Mouse (Mus musculus) CD4-positive, CD25-positive, alpha-beta regulatory T cell, adult 2 months (primary cell): ENCODE data around the gene Crip2.
A peak's percentile ranks its signal among the peaks of the same experiment; 100 is the strongest.

Experiments used
- DNase-seq: peaks from one replicate; pipeline ENCODE4 v3.0.0-alpha.2; 2012; ENCODE audit warnings: low read depth, low spot score

Crip2 gene

DNA sequence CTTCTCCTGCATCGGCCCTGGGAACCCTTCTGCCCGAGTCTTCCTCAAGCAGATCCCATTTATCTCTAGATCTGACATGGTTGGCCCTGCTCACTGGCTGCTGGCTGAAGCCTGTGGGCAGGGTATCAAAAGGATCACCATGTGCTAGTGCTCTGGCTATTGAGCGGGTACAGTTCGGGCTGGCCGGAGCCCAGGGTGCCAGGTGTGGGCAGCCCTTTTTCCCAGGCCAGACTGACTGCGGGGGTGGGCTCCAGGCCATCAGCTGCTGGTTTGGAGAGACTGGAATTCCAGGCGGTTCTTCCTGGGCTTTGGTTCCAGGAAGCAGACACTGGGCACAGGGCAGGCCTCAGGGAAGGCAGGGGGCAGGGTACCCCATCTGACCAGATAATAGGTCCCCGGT is 7.4 kb downstream of the Crip2 start:
- no peak for DNase-seq

DNA sequence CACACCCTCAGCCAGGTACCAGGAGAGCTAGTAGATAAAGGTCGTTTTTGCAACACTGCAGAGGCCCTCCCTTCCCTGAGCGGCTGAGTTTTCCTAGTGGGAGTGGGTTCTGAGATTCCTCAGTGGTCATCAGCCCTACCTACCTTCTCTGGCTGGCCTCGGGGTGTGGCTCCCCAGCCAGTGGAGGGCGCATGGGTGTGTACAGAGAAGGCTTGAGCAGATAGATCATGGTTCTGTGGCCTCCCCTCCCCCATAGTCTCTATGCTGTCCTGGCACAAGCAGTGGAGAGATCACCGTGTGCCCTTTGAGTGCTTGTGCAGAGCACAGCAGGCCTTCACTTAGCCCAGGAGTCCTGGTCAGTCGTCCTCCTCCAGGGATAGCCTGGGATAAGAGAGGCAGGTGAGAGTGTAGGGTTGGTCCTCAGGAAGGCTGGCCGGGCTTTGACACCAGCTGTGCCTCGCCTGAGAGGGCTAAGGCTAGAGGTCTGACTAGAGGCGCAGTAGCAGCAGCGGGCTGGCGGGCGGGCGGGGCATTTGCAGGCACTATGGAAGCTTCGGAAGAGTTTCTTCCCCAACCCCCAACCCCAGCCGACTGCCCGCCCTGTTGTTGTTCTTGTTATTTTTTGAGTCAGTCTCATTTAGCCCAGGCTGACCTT is 8.5 kb downstream of the Crip2 start:
- DNase-seq: peak; percentile 65

DNA sequence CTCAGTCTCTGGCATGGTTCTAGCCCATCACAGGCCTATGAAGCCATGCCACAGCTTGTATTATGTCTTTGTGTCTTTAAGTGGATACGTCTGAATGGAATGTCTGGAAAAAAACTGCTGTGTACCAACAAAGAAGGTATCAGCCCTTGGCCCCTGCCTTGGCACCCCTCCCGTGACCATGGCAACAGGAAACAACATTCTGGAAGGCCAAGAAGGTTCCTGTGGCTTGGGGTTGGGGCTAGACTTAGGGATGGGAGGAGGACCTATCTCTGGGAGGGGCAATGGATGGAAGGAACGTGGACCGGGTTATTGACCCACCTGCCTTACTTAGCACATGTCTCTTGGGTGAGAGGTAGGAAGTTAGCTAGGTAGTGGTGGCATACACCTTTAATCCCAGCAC is 9.3 kb downstream of the Crip2 start:
- no peak for DNase-seq

DNA sequence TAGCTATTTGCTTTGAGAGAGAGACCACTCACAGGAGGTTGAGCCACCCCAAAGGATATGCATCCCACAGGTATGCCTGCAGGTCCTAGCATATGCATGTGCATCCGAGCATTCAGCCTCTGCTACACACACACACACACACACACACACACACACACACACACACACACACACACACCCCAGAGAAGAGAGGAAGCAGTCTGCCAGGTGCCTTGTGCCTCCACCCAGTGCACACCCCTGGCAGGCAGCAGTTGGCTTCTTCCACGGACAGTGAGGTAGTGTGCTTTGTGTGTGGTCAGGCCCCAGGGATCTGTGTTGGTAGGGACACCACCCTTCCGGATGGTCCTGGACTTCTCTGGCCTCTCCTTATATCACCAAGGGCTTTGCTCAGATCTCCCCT is 9.9 kb downstream of the Crip2 start:
- peak; percentile 60 for DNase-seq

DNA sequence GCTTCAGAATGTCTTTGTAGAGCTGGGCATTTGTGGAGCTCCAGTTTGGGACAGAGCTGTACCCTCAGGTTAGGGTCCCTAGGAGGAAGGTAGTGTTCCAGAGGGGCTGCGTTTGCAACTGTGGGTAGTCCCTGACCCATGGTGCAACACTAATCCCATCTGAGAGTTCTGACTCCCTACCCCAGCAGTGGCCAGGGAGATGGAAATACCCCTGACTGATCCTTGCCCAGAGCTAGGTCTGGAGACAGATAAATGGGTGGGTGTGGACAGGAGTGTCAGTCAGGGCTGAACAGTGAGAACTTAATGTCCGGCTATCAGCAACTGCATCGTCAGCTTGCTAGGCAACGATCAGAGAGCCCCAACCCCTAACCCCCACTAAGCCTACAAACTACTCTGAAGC is 10.6 kb downstream of the Crip2 start:
- DNase-seq: no peak

DNA sequence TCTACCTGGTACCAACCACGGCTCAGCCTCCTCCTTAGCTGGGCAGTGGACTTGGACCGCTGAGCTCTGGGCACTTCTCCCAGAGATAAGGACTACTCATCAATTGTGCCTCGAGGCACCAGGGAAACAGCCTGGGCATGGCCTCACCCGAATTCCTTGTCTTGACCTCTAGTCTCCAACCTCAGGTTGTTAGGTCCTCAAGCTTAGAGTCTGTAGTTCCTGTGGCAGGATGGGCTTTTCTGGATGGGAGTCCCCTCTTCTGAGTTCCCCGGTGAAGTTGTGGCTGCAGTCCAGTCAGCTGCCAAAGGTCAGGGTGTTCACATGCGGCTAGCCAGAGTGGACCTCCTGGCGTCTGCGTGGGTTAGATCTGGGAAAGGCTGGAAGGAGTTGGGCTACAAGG is 11.0 kb downstream of the Crip2 start:
- DNase-seq: no peak

DNA sequence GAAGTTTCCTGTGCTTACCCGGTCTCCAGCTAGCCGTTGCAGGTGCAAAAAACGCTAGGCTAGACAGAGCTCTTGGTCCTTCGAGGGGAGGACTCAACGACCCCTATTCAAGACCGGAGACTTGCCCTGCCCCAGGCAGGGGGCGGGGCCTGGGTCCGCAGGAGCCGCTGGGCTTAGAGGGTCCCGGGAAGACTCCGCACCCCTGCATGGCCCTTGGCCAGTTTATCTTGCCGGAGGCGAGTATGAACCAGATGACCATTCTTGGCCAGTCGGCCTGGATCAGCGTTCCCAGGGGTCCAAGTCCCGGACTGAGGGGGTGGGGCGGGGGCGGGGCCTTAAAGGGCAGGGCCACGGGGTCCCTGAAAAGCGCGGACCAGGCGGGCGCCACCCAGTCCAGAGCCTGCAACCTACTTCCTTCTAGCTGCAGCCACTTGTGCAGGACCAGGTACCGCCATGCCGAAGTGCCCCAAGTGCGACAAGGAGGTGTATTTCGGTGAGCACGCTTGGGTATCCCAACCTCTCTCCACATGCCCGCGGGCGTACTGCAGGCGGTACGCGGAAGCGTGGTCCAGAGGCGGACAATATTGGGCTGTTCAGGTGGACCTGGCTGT is 11.7 kb downstream of the Crip2 start:
- peak; percentile 61 for DNase-seq

DNA sequence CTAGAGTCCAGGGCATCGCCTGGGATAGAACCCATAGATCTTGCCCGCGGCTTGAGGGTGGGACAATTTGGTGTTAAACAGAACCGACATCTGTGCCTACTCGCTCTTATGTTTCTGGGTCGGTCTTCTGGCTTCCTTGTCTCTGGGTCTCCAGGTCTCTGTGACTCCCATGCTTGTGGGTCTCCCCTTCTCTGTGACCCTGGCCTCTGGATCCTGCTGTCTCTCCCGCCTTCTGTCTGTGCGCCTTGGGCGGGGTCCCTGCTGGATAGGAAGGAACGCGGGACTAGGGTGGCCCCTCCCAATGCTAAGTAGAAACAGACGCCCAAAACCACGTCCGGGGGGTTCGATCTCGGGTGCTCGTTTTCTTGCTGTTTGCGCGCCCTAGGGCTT is 12.2 kb downstream of the Crip2 start:
- peak; percentile 76 for DNase-seq

DNA sequence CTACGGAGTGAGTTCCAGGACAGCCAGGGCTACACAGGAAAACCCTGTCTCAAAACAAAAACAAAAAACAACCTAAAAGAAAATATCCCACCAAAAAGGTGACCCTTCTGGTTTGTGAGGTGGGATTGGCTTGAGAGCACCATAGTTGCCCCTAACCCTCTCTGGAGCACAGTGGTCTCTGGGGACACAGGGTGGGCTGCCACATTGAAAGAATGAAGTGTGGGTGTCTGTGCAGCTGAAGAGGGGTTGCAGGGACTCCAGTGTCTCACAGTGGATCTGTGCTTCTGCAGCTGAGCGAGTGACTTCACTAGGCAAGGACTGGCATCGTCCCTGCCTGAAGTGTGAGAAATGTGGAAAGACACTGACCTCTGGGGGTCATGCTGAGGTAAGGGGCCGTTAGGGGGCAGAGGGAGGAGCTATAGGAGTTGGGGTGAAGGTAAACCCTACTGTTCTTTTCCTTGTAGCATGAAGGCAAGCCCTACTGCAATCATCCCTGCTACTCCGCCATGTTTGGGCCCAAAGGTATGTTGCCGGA is 13.0 kb downstream of the Crip2 start:
- no peak for DNase-seq

DNA sequence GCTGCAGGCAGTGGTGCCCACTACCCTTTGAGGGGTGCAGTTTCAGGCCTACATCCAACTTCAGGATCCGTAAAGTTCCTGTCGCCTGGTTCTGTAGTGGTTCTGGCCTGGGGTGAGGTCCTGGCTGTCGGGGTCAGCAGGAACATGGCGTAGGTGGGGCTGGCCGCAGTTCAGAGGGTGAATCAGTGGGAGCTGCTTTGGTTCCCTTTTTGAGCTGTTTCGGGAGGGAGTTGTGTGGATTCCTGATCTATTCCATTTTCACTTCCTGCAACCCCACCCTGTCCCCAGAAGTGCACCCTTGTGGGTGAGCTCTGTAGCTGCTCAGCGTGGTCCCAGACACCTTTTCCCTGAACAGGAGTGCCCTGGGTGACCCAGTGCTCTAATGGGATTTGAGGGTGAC is 13.9 kb downstream of the Crip2 start:
- no peak for DNase-seq

DNA sequence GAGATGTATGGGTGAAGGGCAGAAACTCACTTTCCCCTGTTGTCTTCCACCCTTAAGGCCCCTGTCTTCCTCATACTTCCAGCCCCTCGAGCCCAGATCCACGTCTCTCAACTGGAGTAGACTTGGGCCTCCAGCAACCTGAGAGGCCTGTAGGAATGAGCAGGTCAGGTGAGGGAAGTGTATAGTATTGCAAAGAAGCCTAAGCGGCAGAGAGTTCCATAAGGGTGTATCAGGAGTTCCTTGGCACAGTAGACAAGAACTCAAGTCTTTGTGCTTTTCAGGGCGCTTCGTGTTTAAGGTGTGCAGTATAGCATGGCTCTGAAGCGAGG is 14.7 kb downstream of the Crip2 start:
- DNase-seq: no peak

DNA sequence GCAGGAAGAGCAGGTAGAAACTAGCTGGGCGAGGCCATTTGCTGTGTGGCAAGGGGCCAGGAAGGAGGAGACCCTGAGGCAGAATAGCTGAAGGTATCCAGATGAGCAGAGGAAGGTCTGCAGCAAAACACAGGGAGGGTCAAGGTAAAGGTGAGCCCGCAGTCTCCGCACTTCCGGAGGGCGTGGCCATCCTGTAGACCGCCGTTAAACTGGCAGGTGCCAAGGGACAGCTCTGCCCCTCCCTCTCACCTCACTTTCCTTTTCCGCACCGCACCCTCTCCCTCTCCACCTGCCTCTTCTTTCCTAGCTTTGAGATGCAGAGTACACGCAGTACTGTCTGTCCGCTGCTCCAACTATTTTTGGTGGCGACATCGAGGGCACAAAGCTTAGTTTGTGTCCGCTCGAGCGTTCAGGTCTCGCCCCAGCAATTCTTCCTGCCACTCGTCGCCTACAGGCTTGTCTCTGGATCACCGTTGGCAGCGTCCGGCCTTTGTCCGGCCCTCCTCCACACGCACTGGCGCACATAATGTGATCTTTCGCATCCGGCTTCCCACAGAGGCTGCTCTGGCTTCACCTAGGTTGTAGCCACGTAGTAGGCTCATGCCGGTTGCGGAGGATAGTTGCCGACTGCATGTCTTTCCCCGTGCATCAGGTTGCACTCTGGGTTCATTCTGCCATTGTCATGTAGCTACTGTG is 15.2 kb downstream of the Crip2 start:
- DNase-seq: peak; percentile 77

DNA sequence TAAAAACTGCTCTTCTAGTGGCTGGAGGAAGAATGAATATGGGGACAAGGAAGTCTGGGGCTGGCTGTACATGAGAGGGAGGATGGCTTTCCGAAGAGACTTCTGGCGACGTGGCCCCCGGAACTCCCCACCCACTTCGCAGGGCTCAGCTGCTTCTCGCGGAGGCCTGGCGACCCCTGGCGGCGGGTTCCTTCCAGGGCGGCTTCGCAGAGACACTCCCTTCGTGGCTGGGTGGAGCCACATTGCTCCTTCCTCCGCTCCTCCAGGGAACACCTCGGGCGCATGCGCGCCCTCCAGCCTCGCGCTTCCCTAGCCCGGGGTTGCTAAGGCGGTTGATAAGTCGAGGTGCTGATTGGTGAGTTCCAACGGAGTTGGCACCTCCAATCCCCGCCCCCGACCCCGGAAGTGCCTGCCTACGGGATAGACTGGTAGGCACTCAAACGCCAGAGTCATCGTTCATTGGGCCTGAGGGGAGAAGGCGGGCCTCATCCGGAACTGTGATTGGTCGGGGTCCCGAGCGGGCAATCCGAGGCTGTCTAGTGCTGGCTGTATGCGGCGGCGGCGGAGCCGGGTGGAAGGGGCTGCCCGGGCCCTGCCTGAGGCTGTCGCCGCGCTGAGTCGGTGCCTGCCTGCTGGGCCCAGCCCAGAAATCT is 16.0 kb downstream of the Crip2 start, which contains the start of gene Tedc1:
TSS of gene Tedc1 (plus strand) at position 535 of the 653 bp plus-strand sequence.
- peak; percentile 100 for DNase-seq

DNA sequence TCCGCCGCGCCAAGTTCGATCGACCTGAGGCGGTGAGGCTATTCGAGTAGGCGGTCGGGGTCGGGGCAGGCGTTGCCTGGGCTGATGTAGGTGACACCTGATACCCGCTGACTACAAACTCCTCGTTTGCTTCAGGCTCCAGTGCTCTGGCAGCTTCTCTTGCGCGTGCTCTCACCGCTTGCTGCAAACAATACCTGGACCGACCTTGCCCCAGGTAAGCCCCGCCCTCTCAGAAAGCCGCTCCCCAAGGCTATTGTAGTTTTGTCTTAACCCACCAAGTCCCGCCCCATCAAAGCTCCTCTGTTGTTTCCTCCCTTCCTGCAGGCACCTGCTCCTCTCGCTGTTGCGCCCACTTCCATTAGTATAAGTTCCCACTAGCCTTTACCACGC is 16.5 kb downstream of the Crip2 start:
- DNase-seq: no peak

DNA sequence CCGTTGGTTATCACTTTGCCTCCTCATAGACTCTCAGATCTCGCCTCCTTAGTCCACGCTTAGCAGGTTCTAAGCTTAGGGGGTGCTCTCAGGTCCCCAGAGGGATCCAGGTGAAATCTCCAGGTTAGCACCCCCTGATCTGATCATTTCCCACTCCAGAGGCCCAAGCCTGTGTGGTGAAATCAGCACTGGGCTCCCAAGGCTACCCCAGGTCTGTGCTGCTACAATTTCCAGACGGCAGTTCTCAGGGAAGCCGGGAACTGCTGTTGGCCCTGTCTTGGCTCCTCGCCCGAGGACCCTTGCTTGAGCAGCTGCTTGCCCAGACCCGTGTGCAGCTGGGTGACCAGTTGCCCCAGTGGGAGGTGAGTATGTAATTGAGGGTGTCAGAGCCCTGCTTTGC is 17.0 kb downstream of the Crip2 start:
- DNase-seq: no peak

DNA sequence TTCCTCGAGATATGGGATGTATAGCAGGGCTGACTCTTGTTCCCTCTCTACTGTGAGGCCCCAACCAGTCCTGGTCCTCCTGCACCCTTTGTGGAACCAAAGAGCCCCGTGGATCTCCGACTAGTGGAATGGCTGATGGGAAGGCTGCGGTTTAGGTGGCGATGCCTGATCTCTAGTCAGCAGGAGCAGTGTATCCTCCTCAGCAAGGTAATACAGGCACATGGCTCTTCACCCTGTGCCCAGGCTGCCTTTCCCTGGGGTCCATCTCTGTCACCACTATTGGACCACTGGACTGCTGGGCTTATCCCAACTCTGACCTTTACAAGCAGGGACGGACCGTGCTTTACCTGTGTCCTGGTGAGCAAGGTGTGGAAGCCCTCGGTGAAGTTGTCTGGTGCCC is 17.5 kb downstream of the Crip2 start:
- DNase-seq: no peak

DNA sequence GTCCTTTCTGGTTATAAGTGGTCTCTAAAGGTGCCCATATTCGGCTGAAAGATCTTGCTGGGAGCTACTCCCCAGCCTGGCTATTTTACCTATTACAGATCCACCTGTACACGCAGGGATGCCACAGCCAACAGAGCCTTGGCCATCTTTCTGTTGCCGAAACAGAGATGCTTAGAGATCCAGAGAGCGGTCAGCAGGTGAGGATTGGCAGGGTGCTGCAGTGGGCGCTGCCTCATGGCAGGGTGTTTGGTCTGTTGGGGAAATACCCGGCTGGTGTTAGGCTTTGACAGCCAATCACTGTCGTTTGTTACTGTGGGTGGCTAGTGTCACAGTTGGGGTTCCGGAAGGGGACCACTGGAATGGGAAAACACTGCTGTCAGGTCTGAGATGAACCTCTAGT is 17.9 kb downstream of the Crip2 start:
- no peak for DNase-seq

DNA sequence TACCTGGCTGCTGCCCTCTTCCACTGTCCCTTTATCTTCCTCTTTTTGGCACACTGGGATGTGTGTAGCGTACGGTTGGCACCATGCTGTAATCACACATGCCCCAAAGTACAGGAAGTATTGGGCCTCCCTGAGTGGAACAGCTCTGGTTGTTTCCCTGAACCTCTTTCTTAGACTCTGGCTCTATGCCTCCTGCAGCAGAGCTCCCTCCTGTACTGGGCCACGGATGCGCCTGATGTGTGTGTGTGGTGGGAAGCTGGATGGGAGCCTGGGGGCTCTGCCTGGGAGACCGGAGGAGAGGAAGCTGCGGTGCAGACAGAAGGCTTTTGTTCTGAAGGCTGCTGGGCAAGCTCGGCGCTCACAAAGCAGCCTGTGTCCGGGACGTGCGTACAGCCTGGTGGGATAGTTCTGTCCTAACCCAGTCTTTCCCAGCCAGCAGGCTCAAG is 23.5 kb downstream of the Crip2 start:
- no peak for DNase-seq

DNA sequence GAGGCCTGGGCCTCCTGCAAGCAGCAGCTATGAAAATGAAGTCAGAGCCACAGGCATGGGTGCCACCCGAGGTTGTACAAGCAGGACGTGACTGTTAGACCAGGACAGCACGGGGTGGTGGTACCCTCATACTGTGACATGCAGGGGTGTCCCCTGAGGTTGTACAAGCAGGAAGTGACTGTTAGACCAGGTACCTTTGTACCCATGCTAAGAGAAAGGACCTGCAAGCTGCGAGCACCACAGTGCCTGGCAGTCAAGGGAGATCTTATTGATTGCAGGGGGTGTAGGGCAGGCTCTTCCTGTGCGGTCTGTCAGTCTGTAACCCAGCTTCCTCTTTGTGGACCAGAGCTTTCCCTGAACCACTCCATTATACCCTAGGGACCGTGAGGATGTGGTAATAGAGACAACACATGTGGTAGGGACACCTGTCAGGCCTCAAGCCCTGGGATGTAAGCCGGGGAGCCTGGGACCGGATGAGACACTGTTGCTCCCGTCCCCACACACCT is 28.0 kb downstream of the Crip2 start:
- DNase-seq: peak; percentile 61

DNA sequence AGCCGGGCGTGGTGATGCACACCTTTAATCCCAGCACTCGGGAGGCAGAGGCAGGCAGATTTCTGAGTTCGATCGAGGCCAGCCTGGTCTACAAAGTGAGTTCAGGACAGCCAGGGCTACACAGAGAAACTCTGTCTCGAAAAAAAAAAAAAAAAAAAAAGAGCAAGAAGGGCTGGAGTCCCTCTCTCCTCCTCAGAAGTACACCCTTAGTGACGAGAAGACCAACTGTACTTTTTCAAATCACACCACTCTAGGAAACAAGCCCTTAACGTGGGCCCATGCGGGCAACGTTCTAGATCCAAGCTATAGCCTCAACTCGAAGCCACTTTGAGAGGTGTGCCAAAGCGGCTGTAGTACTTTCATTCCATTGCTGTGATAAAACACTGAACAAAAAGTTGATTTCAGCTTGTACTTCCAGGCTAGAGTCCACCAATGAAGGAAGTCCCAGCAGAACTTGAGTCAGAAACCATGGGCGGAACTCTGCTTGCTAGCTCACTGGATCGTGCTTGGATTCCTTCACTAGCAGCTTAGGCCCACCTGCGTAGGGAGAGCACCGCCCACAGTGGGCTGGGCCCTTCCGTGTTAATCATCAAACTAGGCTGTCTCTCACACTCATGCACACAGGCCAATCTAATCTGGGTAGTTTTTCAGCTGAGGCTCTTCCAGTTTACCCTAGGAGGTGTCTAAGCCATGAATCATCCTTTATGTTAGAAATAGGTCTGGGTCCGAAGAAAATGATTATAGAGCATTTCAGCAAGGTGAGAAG is 37.1 kb downstream of the Crip2 start:
- no peak for DNase-seq

DNA sequence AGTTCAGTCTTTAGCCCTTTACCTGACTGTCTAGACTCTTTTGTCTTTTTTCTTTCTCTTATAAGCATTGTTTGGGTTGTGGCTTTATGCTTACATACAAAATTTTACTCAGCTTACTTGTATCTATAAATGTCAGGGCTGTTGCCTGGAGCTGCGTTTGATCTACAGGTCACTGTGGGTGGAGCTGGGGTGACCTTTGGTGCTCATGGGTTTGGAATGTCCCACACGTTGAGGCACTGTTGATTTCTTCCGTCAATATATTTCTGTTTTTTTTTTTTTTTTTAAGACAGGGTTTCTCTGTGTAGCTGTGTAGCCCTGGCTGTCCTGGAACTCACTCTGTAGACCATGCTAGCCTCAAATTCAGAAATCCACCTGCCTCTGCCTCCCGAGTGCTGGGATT is 41.0 kb downstream of the Crip2 start:
- no peak for DNase-seq
